Mouse (Mus musculus): ENCODE measurements around the gene Tmem14c.

DNA sequence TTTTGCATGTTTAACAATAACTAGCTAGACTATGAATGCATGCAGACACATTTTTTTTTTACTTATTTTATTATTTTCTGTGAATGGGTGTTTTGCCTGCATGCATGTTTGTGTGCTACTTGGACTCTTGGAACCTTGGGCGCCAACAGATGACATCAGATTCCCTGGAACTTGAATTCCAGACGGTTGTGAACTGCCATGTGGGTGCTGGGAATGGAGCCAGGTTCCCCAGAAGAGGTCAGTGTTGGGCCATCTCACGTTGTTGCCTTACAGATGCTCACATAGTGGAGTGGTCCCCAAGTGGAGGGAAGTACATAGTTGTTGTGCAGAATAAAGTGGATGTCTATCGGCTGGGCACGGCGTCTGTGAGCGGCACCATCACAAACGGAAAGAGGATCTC, 7.1 kb upstream of the Tmem14c start:
- TF ChIP-seq CTCF (IDR thresholded peaks at IDR 0.05; ENCODE audit: borderline replicate concordance, insufficient read depth, low read length) (no peak), POLR2A (IDR thresholded peaks at IDR 0.05; ENCODE audit: low read depth, low read length) (no peak)
